Mouse (Mus musculus) kidney, postnatal 36 days (tissue): ENCODE measurements around the gene Mtif3.

ENCODE experiments used
- DNase-seq, 2 experiments: peaks; one replicate each; pipeline ENCODE4 v3.0.0; 2021 to 2022; ENCODE audit warnings: mixed read lengths in 2 of 2

Mtif3 gene

DNA sequence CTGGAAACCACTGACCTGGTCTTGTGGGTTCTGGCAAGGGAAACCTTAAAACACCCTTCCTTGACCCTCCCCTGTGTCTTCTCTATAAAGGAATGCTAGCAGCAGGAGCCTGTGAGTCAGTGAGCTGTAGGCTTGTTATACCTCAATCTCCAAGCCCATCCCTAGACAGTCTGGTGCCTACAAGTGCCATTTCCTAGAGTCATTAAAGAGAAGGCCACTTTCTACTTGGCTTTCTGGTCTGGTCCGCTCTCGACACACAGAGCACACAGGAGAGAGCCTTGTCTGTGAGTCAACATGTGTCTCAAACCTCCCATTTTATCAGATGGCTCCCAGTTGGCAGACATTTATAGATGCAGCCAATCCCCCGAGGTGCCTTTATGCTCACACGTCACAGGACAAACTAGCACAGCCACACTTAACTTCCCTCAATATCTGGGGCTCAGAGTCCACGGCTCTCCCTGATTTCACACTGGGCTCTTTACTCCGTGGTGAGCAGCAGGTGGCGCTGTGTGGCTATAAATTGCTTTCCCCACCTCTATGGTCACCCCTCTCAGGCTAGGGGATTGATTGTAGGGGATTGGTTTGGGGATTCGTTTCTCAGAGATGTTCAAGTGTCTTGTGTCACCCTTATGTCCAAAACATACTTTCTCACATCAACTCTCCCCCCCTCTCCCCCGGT, 49.4 kb downstream of the Mtif3 start:
- DNase-seq, result peak; percentile 45 to 85

DNA sequence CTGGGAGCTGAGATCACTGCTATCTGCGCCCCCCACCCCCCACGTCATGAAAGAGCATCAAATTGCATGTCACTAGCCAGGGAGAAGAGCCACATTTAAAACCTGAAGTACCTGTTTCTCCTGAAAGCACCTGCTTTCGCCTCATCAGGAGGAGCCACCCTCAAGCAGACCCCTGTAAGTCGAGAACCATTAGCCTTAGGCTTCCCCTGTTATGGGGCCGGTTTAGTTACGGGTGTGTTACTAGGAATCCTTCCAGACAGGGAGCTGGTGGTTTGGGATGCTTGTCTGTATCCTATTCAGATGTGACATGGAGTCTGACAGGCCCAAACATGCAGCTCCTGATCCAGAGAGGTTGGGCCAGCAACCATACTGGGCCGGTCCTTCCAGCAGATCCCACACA, 50.2 kb downstream of the Mtif3 start:
- no peak for DNase-seq

DNA sequence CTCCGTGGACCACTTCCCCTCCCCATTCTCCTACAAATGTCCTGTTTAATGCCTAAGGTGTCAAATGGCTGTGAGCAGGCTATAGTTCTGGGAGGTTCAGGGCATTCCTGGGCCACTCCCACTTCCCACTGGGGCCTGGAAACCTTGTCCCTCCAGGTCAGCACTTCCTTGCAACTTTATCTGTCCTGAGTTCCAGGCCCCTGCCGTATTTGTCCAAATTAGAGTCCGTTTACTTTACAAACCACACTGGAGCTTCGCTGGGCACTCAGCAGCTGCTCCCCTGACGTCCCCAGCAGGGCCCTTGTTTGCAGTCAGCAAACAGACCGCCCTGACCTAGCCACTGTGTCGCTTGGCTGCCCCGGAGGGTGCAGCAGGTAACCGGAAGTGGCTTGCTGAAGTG, 51.4 kb downstream of the Mtif3 start:
- no peak for DNase-seq

DNA sequence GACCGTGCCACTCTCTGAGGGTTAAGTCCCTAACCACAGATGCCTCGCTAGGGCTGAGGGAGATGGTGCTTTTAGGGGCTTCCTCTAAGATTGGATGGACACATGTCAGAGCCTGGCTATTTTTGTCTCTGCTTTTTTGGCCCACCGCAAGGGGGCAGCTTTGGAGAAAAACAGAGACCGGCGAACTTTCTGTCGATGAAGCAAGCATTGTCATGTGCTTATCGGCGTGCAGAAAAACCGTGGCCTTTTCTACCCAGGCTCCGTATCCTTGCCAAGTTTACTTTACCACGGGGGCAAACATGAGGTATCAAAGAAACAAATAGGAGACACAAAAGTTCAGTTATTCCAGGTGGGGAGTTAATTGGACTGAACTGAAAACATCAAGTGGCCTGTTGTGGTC, 55.0 kb downstream of the Mtif3 start:
- DNase-seq, result peak in 1 of 2 experiments; percentile 26

DNA sequence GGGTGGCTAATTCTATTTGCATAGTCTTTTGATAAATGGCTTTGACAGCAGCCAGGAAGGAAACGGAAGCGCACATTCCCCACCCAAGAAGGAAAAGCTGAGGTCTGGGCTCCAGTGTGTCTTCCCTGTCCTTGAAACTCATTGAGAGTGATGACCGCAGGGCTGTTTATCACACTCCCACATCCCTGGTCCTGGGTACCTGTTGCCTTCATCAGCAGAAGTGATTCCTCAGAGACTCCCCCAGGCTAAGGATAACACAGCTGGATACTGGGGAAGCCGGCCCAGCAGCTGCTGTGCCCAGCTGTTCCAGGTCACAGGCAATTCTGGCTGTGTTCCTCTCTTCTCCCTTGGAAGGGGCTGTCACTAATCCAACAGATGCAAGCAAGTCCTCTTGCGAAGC, 56.1 kb downstream of the Mtif3 start:
- peak; percentile 30 to 42 for DNase-seq

DNA sequence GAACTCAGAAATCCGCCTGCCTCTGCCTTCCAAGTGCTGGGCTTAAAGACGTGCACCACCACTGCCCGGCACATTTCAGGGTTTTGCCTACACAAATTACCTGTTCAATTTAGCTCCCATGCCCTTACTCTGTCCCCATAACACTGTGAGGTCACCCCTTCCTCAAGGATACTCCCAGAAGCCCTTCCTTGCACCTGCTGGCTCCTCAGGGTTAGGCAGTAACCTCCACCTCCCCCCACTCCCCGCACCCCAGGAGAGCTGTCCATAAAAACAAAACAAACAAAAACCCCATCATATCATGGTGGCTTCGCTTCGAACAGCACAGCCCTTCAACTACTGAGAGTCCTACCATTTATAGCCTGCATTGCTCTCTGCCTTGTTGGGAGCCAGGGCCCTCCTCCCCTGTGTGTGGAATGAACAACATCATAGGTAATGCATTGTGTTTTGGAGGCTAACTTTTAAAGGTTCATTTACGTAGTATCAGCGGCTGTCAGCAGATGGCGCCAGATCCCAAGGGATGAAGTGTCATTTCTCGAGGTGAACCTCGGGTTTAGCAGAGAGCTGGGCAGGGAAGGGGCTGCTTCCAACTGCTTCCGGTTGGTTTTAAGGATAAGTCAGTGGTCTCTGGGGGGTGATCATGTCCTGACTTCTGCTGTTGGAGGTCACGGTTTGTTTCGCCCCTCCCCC, 58.0 kb downstream of the Mtif3 start:
- DNase-seq, result peak; percentile 63 to 92

DNA sequence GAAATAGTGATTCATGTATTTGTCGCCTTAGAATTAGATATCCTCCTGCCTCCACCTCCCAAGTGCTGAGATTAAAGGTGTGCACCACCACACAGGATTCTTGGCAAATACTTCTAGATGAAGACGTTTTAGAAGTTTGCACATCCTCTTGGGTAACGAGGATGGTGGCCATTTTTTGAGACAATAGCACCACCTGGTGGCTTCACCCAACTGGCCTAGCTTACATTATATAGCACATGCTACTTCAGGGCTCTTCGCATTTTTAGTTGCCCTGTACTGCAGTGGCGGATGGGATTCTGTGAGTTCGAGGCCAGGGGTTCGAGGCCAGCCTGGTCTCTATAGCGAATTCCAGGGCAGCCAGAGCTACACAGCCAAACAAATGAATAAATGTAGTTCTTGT, 59.2 kb downstream of the Mtif3 start:
- peak; percentile 77 to 89 for DNase-seq
